Mouse (Mus musculus): ENCODE data around the gene Ino80d.

GRCm38 (mm10) chr1:62993348-62993747, 121.1 kb downstream of the Ino80d start:
- no peak for TF ChIP-seq TAL1 (IDR thresholded peaks at IDR 0.05; ENCODE audit: low read length)
- no peak for TF ChIP-seq GATA1 (IDR thresholded peaks at IDR 0.05; ENCODE audit: low read length)

All from erythroblast, embryonic 14.5 days (primary cell).